Mouse (Mus musculus) myocyte (in vitro differentiated cells): ENCODE measurements at regions not wholly inside any gene's neighbourhood (a gene's known extent, or its start where the extent isn't known, plus 50 kb on each side); places are given as distances from the start of the nearest gene placed in this dataset.

Experiments
- CEBPB ChIP-seq: IDR thresholded peaks from 2 replicates; pipeline ENCODE4 v1.6.1; 2011; ENCODE audit warnings: mild to moderate bottlenecking, moderate library complexity; ENCODE audit not compliant: poor library complexity, insufficient read depth, severe bottlenecking
- E2F4 ChIP-seq: IDR thresholded peaks from one replicate; pipeline ENCODE4 v1.6.1; 2011; ENCODE audit warnings: mild to moderate bottlenecking, control low read depth, moderate library complexity; ENCODE audit not compliant: insufficient read depth
- POLR2AphosphoS2 ChIP-seq: IDR thresholded peaks from one replicate; pipeline ENCODE4 v1.6.1; 2011; ENCODE audit warnings: low read depth, control low read depth; ENCODE audit not compliant: insufficient read length

- no peak for TF ChIP-seq E2F4
- TF ChIP-seq CEBPB: no peak
- no peak for TF ChIP-seq POLR2AphosphoS2
Observed at GRCm38 (mm10) chr2:101015353-101015752, 609.2 kb upstream of the Rag2 start.
